Mouse (Mus musculus) forebrain, embryonic 12.5 days (tissue): ENCODE results near the gene Sqor. TPM values are rescaled to one million over a fixed set of nuclear protein-coding genes. Genes with fewer than 3 reads are reported as not detected.

ENCODE experiments used
- polyA plus RNA-seq: library from polyadenylated mRNA; unstranded; fragments of >200 nt; fragmentation: Nextera tagmentation; extraction: Ambion mirVana; gene quantifications from 2 replicates; pipeline ENCODE4 v1.2.1, GENCODE M21; 2016

The Sqor gene
- polyA plus RNA-seq, 1 experiment from 2014 or later: 1.8 TPM

Other genes with a start within 250 kb of the Sqor start
- 16.8 and 17.7 TPM in 2 replicates for gene Gatm, start 153.9 kb upstream of the Sqor start, polyA plus RNA-seq
- gene AA467197, start 128.3 kb upstream of the Sqor start, polyA plus RNA-seq: 0.67 and 0.70 TPM in 2 replicates
- 6.9 and 7.1 TPM in 2 replicates for gene Slc30a4, start 62.6 kb upstream of the Sqor start, polyA plus RNA-seq
- 76.1 and 82.4 TPM in 2 replicates for gene Bloc1s6, start 26.7 kb upstream of the Sqor start, polyA plus RNA-seq